Mouse (Mus musculus): Measurements from ENCODE around the gene Igsf21.

- no peak for TF ChIP-seq MAX (IDR thresholded peaks at IDR 0.05; ENCODE audit: low read depth)
- TF ChIP-seq CEBPB (IDR thresholded peaks at IDR 0.05; ENCODE audit: insufficient read depth, poor library complexity, severe bottlenecking) = no peak
- no peak for TF ChIP-seq MYOD1 (IDR thresholded peaks at IDR 0.05; ENCODE audit: control insufficient read depth in 1 of 3, insufficient read length in 2 of 3, low read depth in 2 of 3)
- TF ChIP-seq POLR2A (IDR thresholded peaks at IDR 0.05; ENCODE audit: insufficient read length, low read depth) = no peak
- TF ChIP-seq MYOG (IDR thresholded peaks at IDR 0.05; ENCODE audit: control insufficient read depth in 1 of 3, insufficient read depth in 1 of 3, insufficient read length in 2 of 3, low read depth in 2 of 3) = no peak
- TF ChIP-seq TCF12 (IDR thresholded peaks at IDR 0.05; ENCODE audit: insufficient read depth, poor library complexity, severe bottlenecking) = no peak
Measured at GRCm38 (mm10) chr4:140192276-140193002, 54.1 kb downstream of the Igsf21 start.

All from myocyte (in vitro differentiated cells).